Mouse (Mus musculus): ENCODE measurements around the gene Tm7sf3.
A peak's percentile ranks its signal among the peaks of the same experiment; 100 is the strongest.

Tm7sf3 gene

GRCm38 (mm10) chr6:146653197-146653596 lies 10.6 kb upstream of the Tm7sf3 start:
- no peak for DNase-seq

- no peak for DNase-seq
These were observed 8.8 kb upstream of the Tm7sf3 start for GRCm38 (mm10) chr6:146651431-146651830.

- no peak for DNase-seq
These were observed 7.4 kb upstream of the Tm7sf3 start for GRCm38 (mm10) chr6:146650013-146650412.

GRCm38 (mm10) chr6:146643184-146643570 lies 553 bp upstream of the Tm7sf3 start:
- DNase-seq = no peak

GRCm38 (mm10) chr6:146641621-146642210 lies 908 bp downstream of the Tm7sf3 start:
- DNase-seq = no peak

- DNase-seq = no peak
These were observed 1.6 kb downstream of the Tm7sf3 start for GRCm38 (mm10) chr6:146640991-146641390.

GRCm38 (mm10) chr6:146640068-146640965 lies 2.3 kb downstream of the Tm7sf3 start:
- DNase-seq = no peak

- no peak for DNase-seq
These were observed 6.1 kb downstream of the Tm7sf3 start for GRCm38 (mm10) chr6:146636482-146636881.

- no peak for DNase-seq
These were observed 7.6 kb downstream of the Tm7sf3 start for GRCm38 (mm10) chr6:146634759-146635606.

GRCm38 (mm10) chr6:146634015-146634722 lies 8.5 kb downstream of the Tm7sf3 start:
- DNase-seq = peak; percentile 81 to 93

GRCm38 (mm10) chr6:146633629-146634014 lies 9.0 kb downstream of the Tm7sf3 start:
- no peak for DNase-seq

GRCm38 (mm10) chr6:146633097-146633496 lies 9.5 kb downstream of the Tm7sf3 start:
- DNase-seq = no peak

GRCm38 (mm10) chr6:146632403-146632802 lies 10.2 kb downstream of the Tm7sf3 start:
- no peak for DNase-seq

GRCm38 (mm10) chr6:146631847-146632246 lies 10.8 kb downstream of the Tm7sf3 start:
- no peak for DNase-seq

- DNase-seq = no peak
These were observed 11.7 kb downstream of the Tm7sf3 start for GRCm38 (mm10) chr6:146630961-146631360.

- DNase-seq = no peak
These were observed 12.6 kb downstream of the Tm7sf3 start for GRCm38 (mm10) chr6:146629781-146630756.

- no peak for DNase-seq
These were observed 14.5 kb downstream of the Tm7sf3 start for GRCm38 (mm10) chr6:146628123-146628522.

- no peak for DNase-seq
These were observed 26.0 kb downstream of the Tm7sf3 start for GRCm38 (mm10) chr6:146616670-146617069.

- DNase-seq = no peak
These were observed 26.7 kb downstream of the Tm7sf3 start for GRCm38 (mm10) chr6:146615891-146616290.

- no peak for DNase-seq
These were observed 28.1 kb downstream of the Tm7sf3 start for GRCm38 (mm10) chr6:146614541-146614940.

GRCm38 (mm10) chr6:146613907-146614306 lies 28.7 kb downstream of the Tm7sf3 start:
- no peak for DNase-seq

All from lung, postnatal 4 days (tissue).